Mouse (Mus musculus) lung, embryonic 14.5 days (tissue): Measurements from ENCODE around the gene Col13a1. TPM values are rescaled to one million over a fixed set of nuclear protein-coding genes. Genes with fewer than 3 reads are reported as not detected.

Experiments used
- ATAC-seq: fragments of 200-750 bp; cut with Nextera tagmentation; 2 replicates; pipeline ENCODE4 v1.8.0; 2017; ENCODE audit warnings: mild to moderate bottlenecking, moderate TSS enrichment, moderate library complexity; ENCODE audit not compliant: insufficient read depth
- DNase-seq: peaks from one replicate; pipeline ENCODE4 v3.0.0-alpha.2; 2015
- H3K27ac ChIP-seq: fragments of 300-500 bp; sonication (generic); 2 replicates; pipeline ENCODE4 v1.5.1; 2014; ENCODE audit warnings: low read depth, mild to moderate bottlenecking, moderate library complexity
- H3K27me3 ChIP-seq: fragments of 300-500 bp; sonication (generic); 2 replicates; pipeline ENCODE4 v1.6.1; 2014; ENCODE audit warnings: low read length, control low read depth; ENCODE audit not compliant: insufficient read depth
- H3K36me3 ChIP-seq: fragments of 300-500 bp; sonication (generic); 2 replicates; pipeline ENCODE4 v1.6.1; 2014; ENCODE audit warnings: control low read depth; ENCODE audit not compliant: insufficient read depth
- H3K4me1 ChIP-seq: fragments of 300-500 bp; sonication (generic); 2 replicates; pipeline ENCODE4 v1.6.1; 2014; ENCODE audit warnings: antibody characterized with exemption, control low read depth; ENCODE audit not compliant: insufficient read depth
- H3K4me2 ChIP-seq: fragments of 300-500 bp; sonication (generic); 2 replicates; pipeline ENCODE4 v1.6.1; 2014; ENCODE audit warnings: mild to moderate bottlenecking
- H3K4me3 ChIP-seq: fragments of 300-500 bp; sonication (generic); 2 replicates; pipeline ENCODE4 v1.5.1; 2014; ENCODE audit warnings: low read depth, low read length
- H3K9ac ChIP-seq: fragments of 300-500 bp; sonication (generic); 2 replicates; pipeline ENCODE4 v1.6.1; 2014
- H3K9me3 ChIP-seq: fragments of 300-500 bp; sonication (generic); 2 replicates; pipeline ENCODE4 v1.6.1; 2016; ENCODE audit warnings: low read depth, low read length, control low read depth
- CTCF ChIP-seq: IDR thresholded peaks from 2 replicates; pipeline ENCODE4 v1.5.1; 2016; ENCODE audit warnings: antibody characterized with exemption, low read depth
- WGBS: fragments of 180-500 bp; shearing (Covaris S2); extraction: QIAGEN DNeasy Blood & Tissue Kit; methylation state at CpG from one replicate; pipeline ENCODE4 v1.1.7; 2014; 5-methylcytosine and 5-hydroxymethylcytosine counted together
- polyA plus RNA-seq: library from polyadenylated mRNA; unstranded; fragments of >200 nt; fragmentation: Nextera tagmentation; extraction: Ambion mirVana; gene quantifications from 2 replicates; pipeline ENCODE4 v1.2.1, GENCODE M21; 2014

Col13a1 gene
- polyA plus RNA-seq, 1 experiment from 2014 or later, result 26.8 TPM

GRCm38 (mm10) chr10:61925691-61926090, 53.2 kb downstream of the Col13a1 start:
- no peak overlapping the region for H3K4me2 ChIP-seq
- H3K9ac ChIP-seq, result no peak overlapping the region
- H3K9me3 ChIP-seq, result no peaks in the 10 kb centered on the region
- TF ChIP-seq CTCF, result no peak
- ATAC-seq (no peak), DNase-seq (no peak)
- no peak overlapping the region for H3K4me3 ChIP-seq
- H3K4me1 ChIP-seq, result peaks cover 50% of the 10 kb centered on the region
- H3K36me3 ChIP-seq, result no peaks in the 10 kb centered on the region
- H3K27me3 ChIP-seq, result no peaks in the 10 kb centered on the region
- no peak overlapping the region for H3K27ac ChIP-seq

- Histone ChIP-seq H3K27me3 (no peaks in the 10 kb centered on the region), H3K9ac (peak overlapping the region; percentile 29; the same call in 1 of the 2 replicates), H3K36me3 (0 out of 2 replicates have a peak, but pooled peaks cover 6% of the 10 kb centered on the region), H3K4me1 (peaks cover 23% of the 10 kb centered on the region; the same call in 1 of the 2 replicates), H3K4me3 (no peak overlapping the region), H3K4me2 (peak overlapping the region; percentile 50), H3K27ac (peak overlapping the region; percentile 92), H3K9me3 (no peaks in the 10 kb centered on the region)
- 10% methylated on average over 11 of the region's 11 CpGs for WGBS
- no peak for TF ChIP-seq CTCF
- peak; percentile 95 for DNase-seq
- peak; percentile 90 for ATAC-seq
These were observed 58.1 kb downstream of the Col13a1 start for GRCm38 (mm10) chr10:61920655-61921365.

GRCm38 (mm10) chr10:61919924-61920654, 58.8 kb downstream of the Col13a1 start:
- Histone ChIP-seq H3K27me3 (no peaks in the 10 kb centered on the region), H3K4me2 (peak overlapping the region; percentile 50), H3K9ac (peak overlapping the region; percentile 29; the same call in 1 of the 2 replicates), H3K27ac (peak overlapping the region; percentile 92), H3K4me1 (peaks cover 23% of the 10 kb centered on the region; the same call in 1 of the 2 replicates), H3K36me3 (0 out of 2 replicates have a peak, but pooled peaks cover 8% of the 10 kb centered on the region), H3K4me3 (no peak overlapping the region), H3K9me3 (peaks cover 4% of the 10 kb centered on the region; the same call in 1 of the 2 replicates)
- 16% methylated on average over 13 of the region's 13 CpGs for WGBS
- DNase-seq, result peak; percentile 86
- peak; percentile 81 for ATAC-seq
- TF ChIP-seq CTCF, result peak; percentile 38

GRCm38 (mm10) chr10:61919496-61919895, 59.4 kb downstream of the Col13a1 start:
- Histone ChIP-seq H3K36me3 (0 out of 2 replicates have a peak, but pooled peaks cover 8% of the 10 kb centered on the region), H3K9ac (peak overlapping the region; percentile 9; the same call in 1 of the 2 replicates), H3K4me2 (peak overlapping the region; percentile 50), H3K4me1 (peaks cover 23% of the 10 kb centered on the region; the same call in 1 of the 2 replicates), H3K27ac (peak overlapping the region; percentile 92), H3K9me3 (peaks cover 4% of the 10 kb centered on the region; the same call in 1 of the 2 replicates), H3K27me3 (no peaks in the 10 kb centered on the region), H3K4me3 (no peak overlapping the region)
- DNase-seq (no peak), ATAC-seq (no peak)
- no peak for TF ChIP-seq CTCF
- WGBS, result 69% methylated on average over 4 of the region's 4 CpGs

- WGBS, result 91% methylated on average over 12 of the region's 12 CpGs
- Histone ChIP-seq H3K4me2 (no peak overlapping the region), H3K27ac (no peak overlapping the region), H3K4me3 (no peak overlapping the region), H3K27me3 (no peaks in the 10 kb centered on the region), H3K36me3 (0 out of 2 replicates have a peak, but pooled peaks cover 8% of the 10 kb centered on the region), H3K9ac (no peak overlapping the region), H3K4me1 (peaks cover 14% of the 10 kb centered on the region; the same call in 1 of the 2 replicates), H3K9me3 (peaks cover 4% of the 10 kb centered on the region; the same call in 1 of the 2 replicates)
- no peak for ATAC-seq
- no peak for DNase-seq
- TF ChIP-seq CTCF, result peak; percentile 29; the same call in 1 of the 2 replicates
These were observed 61.8 kb downstream of the Col13a1 start for GRCm38 (mm10) chr10:61917066-61917465.

- no peak for DNase-seq
- WGBS, result 52% methylated on average over 4 of the region's 4 CpGs
- no peak for ATAC-seq
These were observed 67.1 kb downstream of the Col13a1 start for GRCm38 (mm10) chr10:61911770-61912169.

More at GRCm38 (mm10) chr10:61911770-61912169, 67.1 kb downstream of the Col13a1 start:
- Histone ChIP-seq H3K4me2 (no peak overlapping the region), H3K9me3 (peaks cover 4% of the 10 kb centered on the region; the same call in 1 of the 2 replicates), H3K4me3 (no peak overlapping the region), H3K36me3 (0 out of 2 replicates have a peak, but pooled peaks cover 3% of the 10 kb centered on the region), H3K9ac (no peak overlapping the region), H3K27ac (no peak overlapping the region), H3K4me1 (no peaks in the 10 kb centered on the region), H3K27me3 (no peaks in the 10 kb centered on the region)
- TF ChIP-seq CTCF, result no peak
